Mouse (Mus musculus): ENCODE data around the gene Uqcr10. TPM values are rescaled to one million over a fixed set of nuclear protein-coding genes. Genes with fewer than 3 reads are reported as not detected.

The Uqcr10 gene
- polyA plus RNA-seq, 2 experiments, result 756 to 868 TPM

DNA sequence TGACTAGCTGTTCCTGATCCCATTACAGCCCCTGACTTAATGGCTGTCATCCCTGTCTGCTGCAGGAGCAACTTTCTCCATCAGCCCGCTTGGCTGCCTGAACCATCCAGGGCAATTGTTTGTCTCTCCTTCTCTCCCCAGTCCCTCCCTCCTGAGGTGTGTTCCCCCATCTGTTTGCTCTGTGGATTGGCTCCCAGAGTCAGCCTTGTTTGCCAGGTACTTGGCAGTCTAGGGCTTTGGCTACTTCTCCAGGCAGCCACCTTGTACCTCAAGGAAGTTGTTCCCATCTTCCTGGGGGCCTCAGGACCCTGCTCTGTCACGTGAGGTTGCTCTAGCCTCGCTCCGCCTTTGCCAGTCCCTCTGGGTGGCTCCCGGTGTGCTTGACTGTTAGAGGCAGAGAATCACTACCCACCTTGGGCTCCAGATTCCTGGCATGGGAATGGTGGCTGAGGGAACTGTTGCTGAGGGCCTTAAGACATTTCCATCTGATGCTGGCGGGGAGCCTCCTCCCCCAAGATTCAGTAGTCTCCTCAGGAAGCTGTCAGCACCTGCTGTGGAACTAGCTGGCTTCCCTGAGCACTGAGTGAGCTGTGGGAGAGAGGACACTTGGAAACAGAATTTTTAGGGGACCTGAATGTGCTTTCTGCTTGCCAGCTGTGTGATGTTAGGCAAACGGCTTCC, 16.9 kb upstream of the Uqcr10 start:
- DNase-seq (ENCODE audit: low spot score), result no peak
- Histone ChIP-seq H3K9ac (ENCODE audit: low read depth, low read length, severe bottlenecking) (no peak overlapping the region), H3K9me3 (ENCODE audit: control insufficient read depth, low read length) (no peaks in the 10 kb centered on the region), H3K27me3 (ENCODE audit: control insufficient read depth, insufficient read depth, low read length) (no peaks in the 10 kb centered on the region), H3K36me3 (ENCODE audit: control insufficient read depth, insufficient read depth, low read length) (peaks cover 31% of the 10 kb centered on the region), H3K27ac (replicated peaks; ENCODE audit: low read depth, low read length) (no peak overlapping the region), H3K4me3 (replicated peaks; ENCODE audit: low read length) (no peak overlapping the region), H3K4me2 (replicated peaks; ENCODE audit: low read depth, low read length, severe bottlenecking) (no peak overlapping the region), H3K4me1 (ENCODE audit: control insufficient read depth, insufficient read depth, low read length) (peaks cover 9% of the 10 kb centered on the region)
- no peak for ATAC-seq (ENCODE audit: low FRiP score, low read depth)
- no peak for TF ChIP-seq POLR2A (IDR thresholded peaks at IDR 0.05; ENCODE audit: borderline replicate concordance, extremely low read depth, insufficient read depth, insufficient read length)
- WGBS, result 38% methylated on average over 7 of the region's 7 CpGs

DNA sequence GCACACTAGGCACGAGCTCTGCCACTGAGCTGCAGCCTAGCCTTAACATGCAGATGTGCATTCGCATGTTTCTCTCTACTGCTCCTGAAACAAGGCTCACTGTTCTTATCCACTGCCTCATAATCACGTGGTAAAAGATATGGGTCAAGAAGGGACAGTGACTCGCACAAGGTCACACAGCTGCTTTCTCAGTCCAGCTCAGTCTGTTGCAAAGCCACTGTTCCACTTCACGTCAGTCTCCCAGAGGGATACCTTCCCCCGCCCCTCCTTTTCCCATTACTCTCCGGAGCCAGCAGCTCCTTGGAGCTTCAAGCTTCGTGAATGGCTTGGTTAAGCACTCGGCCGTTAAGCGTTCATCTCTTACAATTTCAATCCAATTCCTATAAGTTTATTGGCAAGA, 16.3 kb upstream of the Uqcr10 start:
- no peaks in the 10 kb centered on the region for H3K27me3 ChIP-seq (ENCODE audit: control insufficient read depth, insufficient read depth, low read length)
- H3K4me1 ChIP-seq (ENCODE audit: control insufficient read depth, insufficient read depth, low read length), result peaks cover 9% of the 10 kb centered on the region
- TF ChIP-seq POLR2A (IDR thresholded peaks at IDR 0.05; ENCODE audit: borderline replicate concordance, extremely low read depth, insufficient read depth, insufficient read length), result no peak
- H3K36me3 ChIP-seq (ENCODE audit: control insufficient read depth, insufficient read depth, low read length), result peaks cover 27% of the 10 kb centered on the region
- DNase-seq (ENCODE audit: low spot score), result no peak
- no peak overlapping the region for H3K4me2 ChIP-seq (replicated peaks; ENCODE audit: low read depth, low read length, severe bottlenecking)
- no peaks in the 10 kb centered on the region for H3K9me3 ChIP-seq (ENCODE audit: control insufficient read depth, low read length)
- no peak overlapping the region for H3K9ac ChIP-seq (ENCODE audit: low read depth, low read length, severe bottlenecking)
- H3K4me3 ChIP-seq (replicated peaks; ENCODE audit: low read length), result no peak overlapping the region
- ATAC-seq (ENCODE audit: low FRiP score, low read depth), result no peak
- no peak overlapping the region for H3K27ac ChIP-seq (replicated peaks; ENCODE audit: low read depth, low read length)
- WGBS, result 58% methylated on average over 11 of the region's 11 CpGs

DNA sequence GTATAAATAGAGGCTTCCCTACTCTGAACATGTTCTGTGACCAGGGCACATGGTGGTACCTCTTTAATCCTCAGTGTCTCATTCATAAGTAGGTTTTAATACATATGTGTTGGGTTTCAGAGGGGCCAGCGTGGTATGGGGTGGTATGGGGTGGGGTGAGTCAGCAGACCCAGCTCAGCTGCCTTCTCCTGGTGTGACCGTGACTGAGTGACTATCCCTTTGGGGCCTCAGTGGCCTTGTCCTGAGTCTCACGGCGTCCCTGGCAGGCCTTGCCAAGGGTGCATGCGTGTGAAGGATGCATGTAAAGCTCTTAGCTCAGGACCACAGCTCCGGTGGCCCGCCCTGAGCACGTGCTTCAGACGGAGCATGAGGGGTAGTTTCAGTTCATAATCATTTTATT, 15.8 kb upstream of the Uqcr10 start:
- no peak for TF ChIP-seq POLR2A (IDR thresholded peaks at IDR 0.05; ENCODE audit: borderline replicate concordance, extremely low read depth, insufficient read depth, insufficient read length)
- Histone ChIP-seq H3K9me3 (ENCODE audit: control insufficient read depth, low read length) (no peaks in the 10 kb centered on the region), H3K36me3 (ENCODE audit: control insufficient read depth, insufficient read depth, low read length) (peaks cover 23% of the 10 kb centered on the region), H3K4me2 (replicated peaks; ENCODE audit: low read depth, low read length, severe bottlenecking) (no peak overlapping the region), H3K4me1 (ENCODE audit: control insufficient read depth, insufficient read depth, low read length) (peaks cover 9% of the 10 kb centered on the region), H3K27me3 (ENCODE audit: control insufficient read depth, insufficient read depth, low read length) (no peaks in the 10 kb centered on the region), H3K4me3 (replicated peaks; ENCODE audit: low read length) (no peak overlapping the region), H3K27ac (replicated peaks; ENCODE audit: low read depth, low read length) (no peak overlapping the region), H3K9ac (ENCODE audit: low read depth, low read length, severe bottlenecking) (no peak overlapping the region)
- whole genome bisulfite sequencing, result 92% methylated on average over 9 of the region's 9 CpGs
- no peak for DNase-seq (ENCODE audit: low spot score)
- ATAC-seq (ENCODE audit: low FRiP score, low read depth), result no peak

DNA sequence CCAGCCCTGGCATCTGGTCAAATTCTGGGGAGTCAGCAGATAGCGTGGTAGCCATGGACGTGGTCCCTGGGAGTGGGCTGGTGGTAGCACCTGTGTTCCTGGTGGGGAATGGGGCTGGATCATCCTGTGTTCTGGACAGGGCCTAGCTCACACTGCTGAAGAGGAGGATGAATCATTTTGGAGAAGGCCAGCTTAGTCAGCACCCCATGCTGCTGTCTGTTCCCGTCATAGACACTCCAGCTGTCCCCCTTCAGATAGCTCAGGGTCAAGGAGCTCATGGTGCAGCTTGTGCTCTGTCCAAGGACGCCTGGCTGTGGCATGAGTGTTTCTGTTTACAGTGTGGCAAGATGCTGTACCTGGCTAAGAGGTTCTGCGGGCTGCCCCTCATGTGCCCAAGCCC, 14.4 kb upstream of the Uqcr10 start:
- peaks cover 10% of the 10 kb centered on the region; the same call in 1 of the 2 replicates for H3K36me3 ChIP-seq (ENCODE audit: control insufficient read depth, insufficient read depth, low read length)
- TF ChIP-seq POLR2A (IDR thresholded peaks at IDR 0.05; ENCODE audit: borderline replicate concordance, extremely low read depth, insufficient read depth, insufficient read length), result no peak
- H3K4me1 ChIP-seq (ENCODE audit: control insufficient read depth, insufficient read depth, low read length), result peaks cover 9% of the 10 kb centered on the region
- DNase-seq (ENCODE audit: low spot score) (no peak), ATAC-seq (ENCODE audit: low FRiP score, low read depth) (no peak)
- H3K27me3 ChIP-seq (ENCODE audit: control insufficient read depth, insufficient read depth, low read length), result no peaks in the 10 kb centered on the region
- H3K9ac ChIP-seq (ENCODE audit: low read depth, low read length, severe bottlenecking), result no peak overlapping the region
- WGBS, result 89% methylated on average over 5 of the region's 5 CpGs
- H3K27ac ChIP-seq (replicated peaks; ENCODE audit: low read depth, low read length), result no peak overlapping the region
- H3K9me3 ChIP-seq (ENCODE audit: control insufficient read depth, low read length), result no peaks in the 10 kb centered on the region
- H3K4me2 ChIP-seq (replicated peaks; ENCODE audit: low read depth, low read length, severe bottlenecking), result no peak overlapping the region
- H3K4me3 ChIP-seq (replicated peaks; ENCODE audit: low read length), result no peak overlapping the region

DNA sequence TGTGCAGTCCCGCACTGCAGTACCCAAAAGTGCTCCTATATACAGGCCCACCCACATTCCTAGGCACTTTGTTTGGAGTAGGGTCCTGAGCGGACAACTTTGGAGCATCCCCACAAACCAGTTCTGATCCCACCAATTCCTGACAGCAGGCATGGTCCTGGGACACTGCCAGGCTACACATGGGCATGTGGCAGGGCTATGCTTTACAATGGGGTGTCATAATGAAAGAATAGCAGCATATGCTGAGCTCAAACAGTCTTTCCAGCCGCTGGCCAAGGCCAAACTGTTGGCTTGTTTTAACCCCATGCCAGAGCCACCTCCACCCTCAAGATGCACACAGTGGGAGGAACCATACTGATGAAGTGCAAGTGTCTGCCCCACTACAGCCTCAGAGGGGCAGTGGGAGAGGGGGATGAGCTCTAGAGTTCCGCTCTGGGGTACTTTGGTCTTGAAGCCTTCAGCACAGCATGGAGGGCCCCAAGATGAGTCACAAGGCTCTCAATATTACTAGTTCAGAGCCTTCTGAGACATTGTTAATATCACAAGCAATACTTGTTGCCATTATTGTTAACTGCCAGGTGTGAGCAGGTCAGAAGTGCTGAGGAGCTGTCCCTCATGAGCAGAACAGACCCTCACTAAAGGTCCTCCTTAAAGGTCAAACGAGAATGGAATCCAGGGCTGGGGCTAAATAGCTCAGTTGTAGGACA, 12.5 kb upstream of the Uqcr10 start:
- DNase-seq (ENCODE audit: low spot score) (no peak), ATAC-seq (ENCODE audit: low FRiP score, low read depth) (no peak)
- no peak for TF ChIP-seq POLR2A (IDR thresholded peaks at IDR 0.05; ENCODE audit: borderline replicate concordance, extremely low read depth, insufficient read depth, insufficient read length)
- Histone ChIP-seq H3K27ac (replicated peaks; ENCODE audit: low read depth, low read length) (no peak overlapping the region), H3K4me3 (replicated peaks; ENCODE audit: low read length) (no peak overlapping the region), H3K27me3 (ENCODE audit: control insufficient read depth, insufficient read depth, low read length) (no peaks in the 10 kb centered on the region), H3K4me2 (replicated peaks; ENCODE audit: low read depth, low read length, severe bottlenecking) (no peak overlapping the region), H3K36me3 (ENCODE audit: control insufficient read depth, insufficient read depth, low read length) (no peaks in the 10 kb centered on the region), H3K9ac (ENCODE audit: low read depth, low read length, severe bottlenecking) (no peak overlapping the region), H3K9me3 (ENCODE audit: control insufficient read depth, low read length) (no peaks in the 10 kb centered on the region), H3K4me1 (ENCODE audit: control insufficient read depth, insufficient read depth, low read length) (peaks cover 9% of the 10 kb centered on the region)
- 92% methylated on average over 5 of the region's 5 CpGs for WGBS
